Mouse (Mus musculus) urinary bladder, postnatal 0 days (tissue): ENCODE measurements around the gene Comtd1. TPM values are rescaled to one million over a fixed set of nuclear protein-coding genes. Genes with fewer than 3 reads are reported as not detected.

Experiments
- polyA plus RNA-seq: library from polyadenylated mRNA; unstranded; fragments of >200 nt; fragmentation: Nextera tagmentation; extraction: Ambion mirVana; gene quantifications from 2 replicates; pipeline ENCODE4 v1.2.1, GENCODE M21; 2015

The Comtd1 gene
- polyA plus RNA-seq: 19.0 and 20.9 TPM in 2 replicates

DNA sequence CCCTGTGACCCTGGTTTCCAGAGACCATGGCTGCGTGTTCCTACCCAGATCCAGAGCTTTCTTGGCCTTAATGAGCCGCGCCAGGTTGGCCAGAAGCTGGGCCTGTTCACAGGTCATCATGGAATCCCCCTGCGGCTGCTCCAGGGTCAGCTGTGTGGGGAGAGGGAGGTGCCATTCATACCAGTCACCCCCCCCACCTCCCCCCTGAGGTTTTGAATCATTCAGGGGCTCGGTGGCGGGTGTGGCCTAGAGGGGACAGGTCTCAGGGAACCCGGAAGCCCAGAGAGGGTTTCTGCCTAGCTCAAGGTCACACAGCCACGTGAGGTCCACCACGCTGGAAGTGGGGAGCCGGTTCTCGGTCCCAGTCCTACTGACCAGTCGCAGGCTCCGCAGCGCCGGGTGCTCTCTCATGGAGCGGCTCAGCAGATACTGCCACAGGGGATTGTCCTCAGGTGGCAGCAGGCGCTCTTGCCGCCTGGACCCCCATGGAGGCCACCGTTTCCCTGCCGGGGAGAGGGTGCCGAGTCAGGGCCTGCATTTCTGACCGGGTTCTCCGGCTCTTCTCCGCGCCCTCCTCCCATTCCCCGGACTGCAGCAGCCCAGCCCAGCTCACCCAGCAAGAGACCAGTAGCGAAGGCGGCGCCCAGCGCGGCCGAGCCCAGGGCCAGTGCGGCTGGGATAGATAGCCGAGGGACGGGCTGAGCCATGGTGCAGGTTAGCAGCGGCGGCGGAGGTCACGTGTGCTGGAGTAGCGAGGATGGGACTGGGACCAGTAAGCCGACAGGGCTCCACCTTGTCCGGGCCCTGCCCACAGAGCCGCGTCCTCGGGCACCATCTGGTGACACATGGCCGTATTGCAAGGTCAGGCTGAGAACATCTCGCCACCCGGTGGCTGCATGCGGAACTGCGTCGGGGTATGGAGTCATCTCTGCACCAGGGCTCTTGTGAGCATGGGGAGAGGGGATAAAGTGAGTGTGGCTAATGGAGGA lies at the start of gene Comtd1:
Comtd1 (minus strand) TSS at position 812 of the 989 bp plus-strand sequence.

DNA sequence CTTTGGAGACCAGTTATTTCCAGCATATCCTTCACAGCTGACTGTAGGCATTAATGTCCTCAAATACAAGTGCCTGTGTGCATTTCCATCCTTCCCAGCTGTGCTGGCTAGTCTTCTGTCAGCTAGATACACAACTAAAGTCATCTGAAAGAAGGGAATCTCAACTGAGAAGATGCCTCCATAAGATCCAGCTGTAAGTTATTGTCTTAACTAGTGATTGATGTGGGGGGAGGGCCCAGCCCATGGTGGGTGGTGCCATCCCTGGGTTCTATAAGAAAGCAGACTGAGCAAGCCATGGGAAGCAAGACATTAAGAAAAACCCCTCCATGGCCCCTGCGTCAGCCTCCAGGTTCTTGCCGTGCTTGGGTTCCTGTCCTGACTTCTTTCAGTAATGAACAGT lies 23.8 kb downstream of the Comtd1 start, which contains the start of gene Vdac2:
Vdac2 (plus strand) TSS at position 301 of the 400 bp plus-strand sequence.

Other genes with a start within 250 kb of the Comtd1 start
- 0.17 TPM in 1 of 2 replicates, not detected in the other for gene Dupd1, start 134.4 kb downstream of the Comtd1 start, polyA plus RNA-seq
- 6.8 and 8.3 TPM in 2 replicates for gene Samd8, start 98.4 kb downstream of the Comtd1 start, polyA plus RNA-seq
- 0.33 TPM in 1 of 2 replicates, not detected in the other for gene Dusp13, start 97.8 kb downstream of the Comtd1 start, polyA plus RNA-seq
- gene Vdac2, start 23.7 kb downstream of the Comtd1 start, polyA plus RNA-seq: 285 and 313 TPM in 2 replicates
- 10.7 and 11.0 TPM in 2 replicates for gene Zfp503, start 140.6 kb upstream of the Comtd1 start, polyA plus RNA-seq
- gene Lrmda, start 170.7 kb upstream of the Comtd1 start, polyA plus RNA-seq: 0.47 and 0.70 TPM in 2 replicates